Mouse (Mus musculus): Measurements from ENCODE around the gene Gm3636.
"Not testable (repeated sequence)": the region's sequence is repeated elsewhere in the genome, so short reads cannot be mapped to it uniquely, and the experiment has no call there.

- TF ChIP-seq POLR2A (IDR thresholded peaks at IDR 0.05; ENCODE audit: low read depth, low read length); CTCF (IDR thresholded peaks at IDR 0.05; ENCODE audit: borderline replicate concordance, insufficient read depth, low read length): not testable (repeated sequence)
Measured at GRCm38 (mm10) chr14:6774311-6774710, 32.2 kb upstream of the Gm3636 start, which contains the start of gene Gm8362.
